Mouse (Mus musculus): ENCODE measurements at regions not wholly inside any gene's neighbourhood (a gene's known extent, or its start where the extent isn't known, plus 50 kb on each side); places are given as distances from the start of the nearest gene placed in this dataset.

- TF ChIP-seq KAT2A (IDR thresholded peaks at IDR 0.05; ENCODE audit: insufficient replicate concordance, low read length) (no peak), POLR2A (IDR thresholded peaks at IDR 0.05; ENCODE audit: low read depth, low read length) (no peak), CTCF (conservative IDR thresholded peaks at IDR 0.05 in 1 of 2, IDR thresholded peaks at IDR 0.05 in 1 of 2; ENCODE audit: low read depth in 2 of 2, low read length in 2 of 2) (no peak), EP300 (IDR thresholded peaks at IDR 0.05; ENCODE audit: low read length) (no peak), ZNF384 (IDR thresholded peaks at IDR 0.05; ENCODE audit: low read depth, low read length) (no peak), TCF12 (IDR thresholded peaks at IDR 0.05; ENCODE audit: low read depth, low read length) (no peak), ZC3H11A (IDR thresholded peaks at IDR 0.05; ENCODE audit: low read depth, low read length) (no peak), POLR2AphosphoS2 (IDR thresholded peaks at IDR 0.05; ENCODE audit: low read depth, low read length) (no peak), MAFK (IDR thresholded peaks at IDR 0.05; ENCODE audit: insufficient replicate concordance, low read length) (no peak)
Measured at GRCm38 (mm10) chr2:174015283-174015682, 60.8 kb upstream of the Stx16 start.

All from CH12.LX (cell line).